Mouse (Mus musculus) testis, adult 2 months (tissue): ENCODE results near the gene Arhgap22.

ENCODE experiments used
- CTCF ChIP-seq: fragments of 200-500 bp; IDR thresholded peaks from 2 replicates; pipeline ENCODE4 v1.5.1; 2012; ENCODE audit warnings: low read depth, mild to moderate bottlenecking, inconsistent platforms, low read length, moderate library complexity; ENCODE audit not compliant: control insufficient read depth, insufficient read depth, insufficient replicate concordance
- POLR2A ChIP-seq: fragments of 200-500 bp; IDR thresholded peaks from 2 replicates; pipeline ENCODE4 v1.6.1; 2012; ENCODE audit warnings: low read depth, mild to moderate bottlenecking, inconsistent platforms, low read length, moderate library complexity; ENCODE audit not compliant: control insufficient read depth

- TF ChIP-seq CTCF (no peak), POLR2A (no peak)
These were observed 23.2 kb upstream of the Arhgap22 start for GRCm38 (mm10) chr14:33190646-33191045.
